Mouse (Mus musculus): ENCODE measurements around the gene Serpine1. TPM values are rescaled to one million over a fixed set of nuclear protein-coding genes. Genes with fewer than 3 reads are reported as not detected.
A peak's percentile ranks its signal among the peaks of the same experiment; 100 is the strongest.

Gene Serpine1
- polyA plus RNA-seq, 1 experiment = 131 TPM

DNA sequence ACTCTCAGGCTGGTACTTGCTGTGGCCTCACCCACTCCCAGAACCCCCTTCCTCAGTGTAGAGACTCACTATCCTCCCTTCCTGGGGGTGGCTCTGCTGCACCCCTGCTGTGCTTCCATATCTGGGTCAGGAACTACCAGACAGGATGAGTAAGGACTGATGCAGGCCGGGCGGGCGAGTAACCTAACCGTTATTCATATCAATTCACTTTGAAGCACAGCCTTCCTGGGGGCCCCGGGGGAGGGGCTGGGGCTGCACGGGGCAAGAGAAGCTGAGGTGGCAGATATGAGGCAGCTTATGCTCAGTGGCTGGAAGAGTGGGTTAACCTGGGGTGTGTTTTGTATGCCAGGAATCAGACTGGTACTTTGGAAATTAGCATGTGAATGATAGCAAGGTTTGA lies 13.0 kb upstream of the Serpine1 start:
- no peaks in the 10 kb centered on the region for H3K79me3 ChIP-seq (ENCODE audit: low read depth)
- TF ChIP-seq CTCF (IDR thresholded peaks at IDR 0.05; ENCODE audit: control insufficient read depth, insufficient read depth, insufficient read length) = no peak
- no peak for TF ChIP-seq FOSL1 (IDR thresholded peaks at IDR 0.05; ENCODE audit: insufficient read depth, low read length, poor library complexity, severe bottlenecking)
- TF ChIP-seq MYOD1 (IDR thresholded peaks at IDR 0.05; ENCODE audit: control insufficient read depth, insufficient read length, low read depth) = no peak
- TF ChIP-seq USF1 (IDR thresholded peaks at IDR 0.05; ENCODE audit: low read depth) = no peak
- TF ChIP-seq CEBPB (IDR thresholded peaks at IDR 0.05; ENCODE audit: low read depth) = no peak
- H3K27me3 ChIP-seq (ENCODE audit: control insufficient read depth, insufficient read depth, insufficient read length) = no peaks in the 10 kb centered on the region
- H3K79me2 ChIP-seq (ENCODE audit: control insufficient read depth, insufficient read depth) = no peaks in the 10 kb centered on the region
- H3K36me3 ChIP-seq (ENCODE audit: control insufficient read depth, insufficient read depth) = no peaks in the 10 kb centered on the region
- no peak overlapping the region for H3ac ChIP-seq (ENCODE audit: control insufficient read depth, insufficient read length, low read depth)
- no peak overlapping the region for H3K4me3 ChIP-seq (ENCODE audit: insufficient read depth, poor library complexity, severe bottlenecking)

DNA sequence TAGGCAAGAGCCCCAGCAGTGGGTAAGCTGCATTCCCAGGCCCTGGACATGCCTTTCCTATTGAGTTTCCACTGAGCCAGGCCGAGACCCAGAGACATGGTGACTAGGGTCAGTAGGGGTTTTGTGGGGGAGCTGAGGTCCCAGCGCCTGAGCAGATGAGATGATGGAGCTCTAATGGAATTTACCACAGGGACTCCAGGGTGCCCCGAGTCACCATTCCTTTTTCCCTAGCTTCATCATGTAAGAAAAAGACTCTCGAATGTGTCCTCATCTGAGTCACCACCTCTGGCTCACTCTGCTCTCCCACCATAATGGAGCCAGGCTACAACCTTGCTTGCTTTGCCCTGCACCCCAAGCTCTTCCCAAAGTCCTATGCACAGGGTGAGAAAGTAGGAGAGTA lies 11.0 kb upstream of the Serpine1 start:
- no peak overlapping the region for H3K4me3 ChIP-seq (ENCODE audit: insufficient read depth, poor library complexity, severe bottlenecking)
- no peaks in the 10 kb centered on the region for H3K27me3 ChIP-seq (ENCODE audit: control insufficient read depth, insufficient read depth, insufficient read length)
- no peak overlapping the region for H3ac ChIP-seq (ENCODE audit: control insufficient read depth, insufficient read length, low read depth)
- TF ChIP-seq MAX (IDR thresholded peaks at IDR 0.05) (no peak), FOSL1 (IDR thresholded peaks at IDR 0.05; ENCODE audit: insufficient read depth, low read length, poor library complexity, severe bottlenecking) (no peak), MYOD1 (IDR thresholded peaks at IDR 0.05; ENCODE audit: control insufficient read depth, insufficient read length, low read depth) (no peak), CEBPB (IDR thresholded peaks at IDR 0.05; ENCODE audit: low read depth) (no peak), MYOG (IDR thresholded peaks at IDR 0.05; ENCODE audit: control insufficient read depth, extremely low read depth, insufficient read length) (no peak)
- no peaks in the 10 kb centered on the region for H3K79me3 ChIP-seq (ENCODE audit: low read depth)
- H3K79me2 ChIP-seq (ENCODE audit: control insufficient read depth, insufficient read depth) = no peaks in the 10 kb centered on the region
- no peaks in the 10 kb centered on the region for H3K36me3 ChIP-seq (ENCODE audit: control insufficient read depth, insufficient read depth)

DNA sequence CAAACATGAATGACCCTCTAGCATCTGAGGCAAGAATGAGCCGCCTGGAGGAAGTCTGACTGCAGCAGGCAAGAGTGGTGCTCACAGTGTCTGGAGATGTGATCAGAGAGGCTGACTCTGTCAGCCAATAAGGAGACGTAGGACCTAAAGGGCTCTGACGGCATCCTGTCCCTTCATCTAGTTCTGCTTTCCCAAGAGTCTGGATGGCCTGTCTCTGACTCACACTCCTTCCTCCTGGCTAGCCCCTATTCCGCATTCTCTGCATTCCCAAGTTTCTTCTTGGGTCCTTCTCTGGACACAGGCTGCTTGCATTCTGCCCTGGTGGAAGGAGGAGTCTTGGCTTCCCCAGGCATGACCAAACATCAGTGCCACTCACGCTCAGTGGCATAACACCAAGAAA lies 7.8 kb upstream of the Serpine1 start:
- H3K36me3 ChIP-seq (ENCODE audit: control insufficient read depth, insufficient read depth) = no peaks in the 10 kb centered on the region
- H3K27me3 ChIP-seq (ENCODE audit: control insufficient read depth, insufficient read depth, insufficient read length) = no peaks in the 10 kb centered on the region
- no peaks in the 10 kb centered on the region for H3K79me3 ChIP-seq (ENCODE audit: low read depth)
- no peak overlapping the region for H3ac ChIP-seq (ENCODE audit: control insufficient read depth, insufficient read length, low read depth)
- no peak for TF ChIP-seq MYOD1 (IDR thresholded peaks at IDR 0.05; ENCODE audit: control insufficient read depth, insufficient read length, low read depth)
- no peak for TF ChIP-seq CTCF (IDR thresholded peaks at IDR 0.05; ENCODE audit: control insufficient read depth, insufficient read depth, insufficient read length)
- TF ChIP-seq MAX (IDR thresholded peaks at IDR 0.05) = peak; percentile 61
- TF ChIP-seq MYOG (IDR thresholded peaks at IDR 0.05; ENCODE audit: control insufficient read depth, extremely low read depth, insufficient read length) = no peak
- TF ChIP-seq CEBPB (IDR thresholded peaks at IDR 0.05; ENCODE audit: low read depth) = peak; percentile 61
- TF ChIP-seq USF1 (IDR thresholded peaks at IDR 0.05; ENCODE audit: low read depth) = no peak
- peak; percentile 43 for TF ChIP-seq FOSL1 (IDR thresholded peaks at IDR 0.05; ENCODE audit: insufficient read depth, low read length, poor library complexity, severe bottlenecking)
- no peak overlapping the region for H3K4me3 ChIP-seq (ENCODE audit: insufficient read depth, poor library complexity, severe bottlenecking)
- no peaks in the 10 kb centered on the region for H3K79me2 ChIP-seq (ENCODE audit: control insufficient read depth, insufficient read depth)

DNA sequence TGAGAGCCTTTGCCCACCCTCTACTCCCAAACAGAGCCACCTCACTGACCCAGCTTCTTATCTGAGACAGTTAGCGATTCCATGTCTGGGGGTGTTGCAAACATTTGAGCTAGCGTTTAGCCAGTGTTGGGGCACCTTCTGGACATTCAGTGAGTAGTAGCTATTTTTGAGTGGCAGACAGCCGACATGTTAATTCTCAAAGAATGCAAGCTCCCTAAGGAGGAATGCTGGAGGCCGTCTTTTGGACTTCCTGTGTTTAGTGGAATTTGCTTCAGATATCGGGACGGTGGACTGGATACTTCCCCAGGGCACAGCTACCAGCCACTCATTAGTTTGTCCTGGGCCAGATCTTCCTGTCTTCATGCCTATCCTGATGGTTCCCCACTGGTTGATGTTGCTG lies 6.5 kb upstream of the Serpine1 start:
- peaks cover 2% of the 10 kb centered on the region for H3K79me3 ChIP-seq (ENCODE audit: low read depth)
- H3ac ChIP-seq (ENCODE audit: control insufficient read depth, insufficient read length, low read depth) = no peak overlapping the region
- TF ChIP-seq CTCF (IDR thresholded peaks at IDR 0.05; ENCODE audit: control insufficient read depth, insufficient read depth, insufficient read length) = no peak
- no peak for TF ChIP-seq MYOD1 (IDR thresholded peaks at IDR 0.05; ENCODE audit: control insufficient read depth, insufficient read length, low read depth)
- TF ChIP-seq MYOG (IDR thresholded peaks at IDR 0.05; ENCODE audit: control insufficient read depth, extremely low read depth, insufficient read length) = no peak
- no peak for TF ChIP-seq FOSL1 (IDR thresholded peaks at IDR 0.05; ENCODE audit: insufficient read depth, low read length, poor library complexity, severe bottlenecking)
- TF ChIP-seq USF1 (IDR thresholded peaks at IDR 0.05; ENCODE audit: low read depth) = no peak
- TF ChIP-seq CEBPB (IDR thresholded peaks at IDR 0.05; ENCODE audit: low read depth) = no peak
- TF ChIP-seq MAX (IDR thresholded peaks at IDR 0.05) = no peak

DNA sequence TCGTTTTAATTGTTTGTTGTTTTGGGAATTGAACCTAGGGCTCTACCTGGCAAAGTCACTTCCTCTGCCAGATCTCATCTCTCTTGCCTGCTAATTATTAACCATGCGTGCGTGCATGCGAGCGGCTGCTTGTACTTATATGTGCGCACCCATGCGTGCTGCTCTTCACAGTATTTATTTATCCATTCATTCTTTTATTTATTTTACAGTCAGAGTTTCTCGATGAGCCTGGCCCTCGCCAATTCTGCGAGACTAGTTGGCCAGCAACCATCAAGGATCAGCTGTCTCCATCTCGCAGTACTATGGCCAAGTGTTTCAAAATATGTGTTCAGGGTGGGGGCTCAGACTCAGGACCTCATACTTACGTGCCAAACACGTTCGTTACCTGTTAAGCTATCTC lies 6.0 kb upstream of the Serpine1 start:
- no peak for TF ChIP-seq FOSL1 (IDR thresholded peaks at IDR 0.05; ENCODE audit: insufficient read depth, low read length, poor library complexity, severe bottlenecking)
- no peak for TF ChIP-seq MYOD1 (IDR thresholded peaks at IDR 0.05; ENCODE audit: control insufficient read depth, insufficient read length, low read depth)
- no peak for TF ChIP-seq MAX (IDR thresholded peaks at IDR 0.05)
- Histone ChIP-seq H3K27me3 (ENCODE audit: control insufficient read depth, insufficient read depth, insufficient read length) (no peaks in the 10 kb centered on the region), H3K4me3 (ENCODE audit: insufficient read depth, poor library complexity, severe bottlenecking) (no peak overlapping the region), H3K79me3 (ENCODE audit: low read depth) (peaks cover 2% of the 10 kb centered on the region), H3ac (ENCODE audit: control insufficient read depth, insufficient read length, low read depth) (no peak overlapping the region), H3K36me3 (ENCODE audit: control insufficient read depth, insufficient read depth) (no peaks in the 10 kb centered on the region), H3K79me2 (ENCODE audit: control insufficient read depth, insufficient read depth) (no peaks in the 10 kb centered on the region)

More for the DNA sequence above, 6.5 kb upstream of the Serpine1 start:
- Histone ChIP-seq H3K4me3 (ENCODE audit: insufficient read depth, poor library complexity, severe bottlenecking) (no peak overlapping the region), H3K79me2 (ENCODE audit: control insufficient read depth, insufficient read depth) (no peaks in the 10 kb centered on the region), H3K27me3 (ENCODE audit: control insufficient read depth, insufficient read depth, insufficient read length) (no peaks in the 10 kb centered on the region), H3K36me3 (ENCODE audit: control insufficient read depth, insufficient read depth) (no peaks in the 10 kb centered on the region)

DNA sequence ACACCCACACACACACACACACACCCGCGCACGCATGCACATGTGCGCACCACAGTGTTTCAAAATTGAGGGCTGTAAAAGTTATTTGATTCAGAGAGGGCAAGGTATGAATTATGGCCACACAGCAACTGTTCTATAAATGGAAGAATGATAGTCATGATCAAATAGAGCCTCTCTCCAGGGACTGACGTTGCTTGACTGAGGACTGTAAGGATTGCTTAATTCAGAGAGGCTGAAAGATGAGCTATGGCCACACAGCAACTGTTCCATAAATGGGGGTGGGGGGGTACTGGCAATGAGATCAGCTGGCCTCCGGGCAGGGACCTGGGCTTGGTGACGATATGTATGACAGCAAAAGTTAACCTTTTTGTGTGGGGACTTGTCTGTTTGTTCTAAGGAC lies 5.1 kb upstream of the Serpine1 start:
- TF ChIP-seq MAX (IDR thresholded peaks at IDR 0.05) = no peak
- TF ChIP-seq FOSL1 (IDR thresholded peaks at IDR 0.05; ENCODE audit: insufficient read depth, low read length, poor library complexity, severe bottlenecking) = no peak
- no peak for TF ChIP-seq USF1 (IDR thresholded peaks at IDR 0.05; ENCODE audit: low read depth)
- TF ChIP-seq CEBPB (IDR thresholded peaks at IDR 0.05; ENCODE audit: low read depth) = peak; percentile 69
- no peak overlapping the region for H3ac ChIP-seq (ENCODE audit: control insufficient read depth, insufficient read length, low read depth)
- H3K36me3 ChIP-seq (ENCODE audit: control insufficient read depth, insufficient read depth) = no peaks in the 10 kb centered on the region
- peaks cover 1% of the 10 kb centered on the region for H3K79me2 ChIP-seq (ENCODE audit: control insufficient read depth, insufficient read depth)
- peaks cover 2% of the 10 kb centered on the region for H3K79me3 ChIP-seq (ENCODE audit: low read depth)
- H3K4me3 ChIP-seq (ENCODE audit: insufficient read depth, poor library complexity, severe bottlenecking) = no peak overlapping the region
- no peaks in the 10 kb centered on the region for H3K27me3 ChIP-seq (ENCODE audit: control insufficient read depth, insufficient read depth, insufficient read length)

All from C2C12 (cell line).